Mouse (Mus musculus) frontal cortex, adult 2 months (tissue): ENCODE results near the gene Smtn. TPM values are rescaled to one million over a fixed set of nuclear protein-coding genes. Genes with fewer than 3 reads are reported as not detected.
A peak's percentile ranks its signal among the peaks of the same experiment; 100 is the strongest.

ENCODE experiments used
- DNase-seq, 2 experiments: peaks; one replicate each; pipeline ENCODE4 v3.0.0; 2022; ENCODE audit warnings: low spot score in 1 of 2; ENCODE audit errors: extremely low spot score in 1 of 2
- polyA plus RNA-seq: library from polyadenylated mRNA; depleted of rRNA; stranded (reverse); fragments of >200 nt; gene quantifications from 2 replicates; pipeline ENCODE4 v1.2.3, GENCODE M21; 2012

Gene Smtn
- polyA plus RNA-seq, 1 experiment = 6.8 TPM

DNA sequence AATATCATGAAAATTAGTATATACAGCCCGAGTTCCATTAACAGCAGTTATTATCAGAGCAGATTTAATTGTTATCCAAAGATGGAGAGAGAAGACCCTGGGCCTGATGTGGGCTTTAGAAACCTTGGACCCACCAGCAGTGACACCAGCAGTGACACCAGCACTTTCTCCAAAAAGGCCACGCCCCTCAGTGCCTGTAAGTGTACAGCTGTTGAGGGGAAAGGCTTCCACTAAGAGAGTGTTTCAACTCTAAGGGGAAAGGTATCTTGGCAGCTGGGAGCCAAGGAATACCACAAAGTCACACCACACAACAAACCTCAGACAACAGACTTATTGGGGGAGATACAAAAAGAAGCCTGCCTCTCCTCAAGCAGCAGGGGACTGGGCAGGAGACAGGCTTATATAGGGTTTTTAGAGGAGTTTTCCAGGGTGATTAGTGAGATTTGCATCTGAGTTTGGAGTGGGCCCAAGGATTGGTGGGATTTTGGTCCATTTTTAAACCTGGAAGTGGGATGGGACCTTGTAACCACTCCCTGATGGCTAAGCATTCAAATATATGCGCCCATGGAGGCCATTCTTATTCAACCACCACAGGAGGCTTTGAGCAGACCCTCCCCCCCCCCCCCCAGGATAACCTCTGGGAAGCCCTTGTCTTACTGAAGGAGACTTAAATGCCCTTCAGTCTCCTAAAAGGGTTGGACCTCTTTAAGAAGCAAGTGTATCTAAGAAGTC is 8.3 kb upstream of the Smtn start:
- DNase-seq = no peak

DNA sequence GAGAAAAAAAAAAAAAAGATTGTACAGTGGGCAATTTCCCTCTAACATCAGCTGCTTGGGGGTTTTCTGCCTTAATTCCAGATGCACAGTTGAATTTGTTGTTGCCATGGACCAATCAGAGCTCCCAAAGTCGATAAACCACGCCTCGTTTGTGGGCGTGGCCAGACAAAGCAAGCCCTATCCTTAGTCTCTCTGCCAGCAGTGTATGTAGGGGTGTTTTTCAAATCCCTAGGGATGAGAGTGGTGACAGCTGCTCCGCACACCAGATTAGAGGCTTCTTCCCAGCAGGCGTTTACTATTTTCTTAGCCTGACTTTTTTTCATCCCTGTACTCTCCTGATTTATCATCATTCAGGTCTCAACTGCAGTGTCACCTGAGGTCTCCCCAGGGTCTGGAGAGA is 7.6 kb upstream of the Smtn start:
- peak in 1 of 2 experiments; percentile 21 for DNase-seq

DNA sequence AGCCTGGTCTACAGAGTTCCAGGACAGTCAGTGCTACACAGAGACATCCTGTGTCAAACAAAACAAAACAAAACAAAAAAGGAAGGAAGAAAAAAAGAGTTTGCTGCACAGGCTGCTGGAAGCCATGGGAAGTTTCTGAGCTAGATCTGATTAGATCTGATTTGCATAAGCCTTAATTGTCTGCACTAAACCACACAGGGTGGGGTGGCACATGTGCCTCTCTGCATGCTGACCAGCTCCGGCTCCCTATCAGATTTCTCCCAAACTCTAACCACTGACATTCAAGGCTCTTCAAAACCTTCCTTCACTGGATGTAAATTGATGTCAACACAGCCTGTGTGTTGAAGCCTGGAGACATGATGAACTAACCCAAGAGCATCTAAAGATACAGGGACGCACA is 6.6 kb upstream of the Smtn start:
- DNase-seq = no peak

DNA sequence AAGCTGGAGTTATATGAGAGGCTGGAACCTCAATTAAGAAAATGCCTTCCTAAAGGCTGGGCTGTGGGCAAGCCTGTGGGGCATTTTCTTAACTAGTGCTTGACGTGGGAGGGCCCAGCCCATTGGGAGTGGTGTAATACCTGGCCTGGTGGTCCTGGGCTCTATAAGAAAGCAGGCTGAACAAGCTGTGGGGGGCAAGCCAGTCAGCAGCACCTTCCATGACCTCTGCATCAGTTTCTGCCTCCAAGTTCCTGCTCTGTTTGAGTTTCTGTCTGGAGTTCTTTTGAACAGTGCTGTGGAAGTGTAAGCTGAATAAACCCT is 5.8 kb upstream of the Smtn start:
- no peak for DNase-seq

DNA sequence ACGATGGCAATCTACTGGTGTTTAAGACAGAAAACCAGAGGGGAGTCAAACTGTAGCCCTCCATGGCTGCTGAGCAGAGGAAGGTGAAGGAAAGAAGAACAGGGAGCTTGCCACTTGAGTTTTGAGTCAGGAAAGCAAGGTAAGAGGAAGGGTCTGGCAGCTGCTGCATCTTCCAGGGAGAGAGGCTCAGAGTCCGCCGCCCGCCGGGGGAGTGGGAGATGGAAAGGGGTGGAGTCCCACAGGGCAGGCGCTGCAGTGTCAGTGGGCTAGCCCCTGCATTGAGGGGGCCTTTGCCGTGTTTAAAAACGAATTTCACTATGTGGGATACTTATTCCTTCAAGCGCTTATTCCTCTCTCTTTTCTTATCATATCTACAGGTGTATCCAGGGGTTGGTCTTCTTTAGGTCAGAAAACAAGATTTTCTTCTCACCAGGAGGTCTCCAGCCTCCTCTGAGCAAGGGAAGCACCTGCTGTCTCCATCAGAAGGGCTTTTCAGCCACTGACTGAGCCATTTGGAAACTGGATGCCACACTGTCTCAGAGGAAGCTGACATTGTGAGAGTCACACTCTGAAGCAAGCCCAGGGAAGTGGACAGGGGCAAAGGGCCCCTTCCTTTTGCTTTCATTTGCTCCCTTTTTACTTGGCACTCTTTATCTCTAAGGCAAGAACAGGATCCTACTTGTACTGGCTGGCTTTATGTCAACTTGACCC is 5.3 kb upstream of the Smtn start:
- DNase-seq = no peak

DNA sequence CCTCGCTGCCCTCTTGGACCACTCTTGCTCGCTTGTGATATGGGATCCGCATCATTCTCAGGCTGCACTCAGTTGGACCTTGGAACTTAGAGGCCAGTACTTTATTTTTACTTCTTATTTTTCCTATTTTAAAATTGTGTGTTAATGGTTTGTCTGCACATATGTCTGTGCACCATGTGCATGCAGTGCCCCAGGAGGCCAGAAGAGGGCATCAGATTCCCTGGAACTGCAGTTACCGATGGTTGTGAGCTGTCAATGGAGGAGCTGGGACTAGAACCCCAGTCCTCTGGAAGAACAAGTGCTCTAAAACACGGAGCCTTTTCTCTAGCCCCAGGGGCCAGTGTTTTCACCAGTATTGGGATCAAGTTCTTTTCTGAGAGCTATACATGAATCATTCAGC is 4.0 kb upstream of the Smtn start:
- DNase-seq = no peak

DNA sequence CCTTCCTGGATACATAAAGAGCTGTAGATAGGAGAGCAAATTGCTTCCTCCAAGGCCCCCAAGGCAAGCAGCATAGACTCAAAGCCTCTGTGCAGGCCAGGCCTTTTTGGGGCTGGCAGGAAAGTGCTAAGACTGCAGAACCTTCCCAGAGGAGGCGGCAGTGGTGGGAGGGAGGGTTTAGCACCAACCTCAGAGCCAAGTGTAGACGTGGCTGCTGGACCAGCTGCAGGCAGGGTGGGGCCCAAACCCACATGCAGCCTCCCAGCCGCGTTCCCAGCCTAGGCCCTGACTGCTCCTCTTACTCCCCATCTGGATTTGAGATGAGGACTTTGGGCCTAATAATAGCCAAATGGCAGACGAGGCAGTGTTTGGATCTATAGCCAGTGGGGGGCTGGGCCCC is 2.6 kb upstream of the Smtn start:
- DNase-seq = peak in 1 of 2 experiments; percentile 48

DNA sequence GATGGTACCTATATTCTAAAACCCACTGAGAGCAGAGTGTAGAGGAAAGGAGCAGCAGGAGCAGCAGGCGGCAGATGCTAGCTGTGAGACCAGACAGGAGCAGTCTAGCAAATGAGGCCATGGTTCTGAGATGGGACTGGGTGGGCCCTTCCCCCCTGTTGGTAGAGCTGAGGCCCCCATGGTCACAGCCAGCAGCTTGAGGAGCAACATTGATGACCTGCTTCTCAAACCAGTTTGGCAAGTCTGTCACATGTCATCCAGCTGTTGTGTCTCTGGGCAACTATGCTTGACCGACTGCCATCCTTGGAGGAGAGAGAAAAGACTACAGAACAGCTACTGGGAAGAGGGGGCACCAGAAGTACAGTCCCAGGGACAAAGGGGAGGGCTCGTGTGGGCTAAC is 1.5 kb upstream of the Smtn start:
- no peak for DNase-seq

DNA sequence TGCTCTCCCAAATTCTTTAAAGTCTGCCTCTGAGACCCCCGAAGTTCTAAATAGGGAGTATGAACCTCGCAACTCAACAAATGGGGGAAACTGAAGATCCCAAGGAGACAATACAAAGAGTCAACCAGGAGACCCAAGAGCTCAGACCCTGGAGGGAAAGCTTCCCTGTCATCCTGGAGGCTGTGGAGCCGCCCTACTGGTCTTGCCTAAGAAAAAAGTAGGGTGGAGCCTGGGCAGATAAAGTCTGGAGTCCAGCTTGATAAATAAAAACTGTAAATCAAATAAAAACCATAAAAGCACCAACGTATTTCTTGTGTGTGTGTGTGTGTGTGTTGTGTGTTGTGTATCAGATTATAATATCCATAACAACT is 601 bp downstream of the Smtn start:
- no peak for DNase-seq

DNA sequence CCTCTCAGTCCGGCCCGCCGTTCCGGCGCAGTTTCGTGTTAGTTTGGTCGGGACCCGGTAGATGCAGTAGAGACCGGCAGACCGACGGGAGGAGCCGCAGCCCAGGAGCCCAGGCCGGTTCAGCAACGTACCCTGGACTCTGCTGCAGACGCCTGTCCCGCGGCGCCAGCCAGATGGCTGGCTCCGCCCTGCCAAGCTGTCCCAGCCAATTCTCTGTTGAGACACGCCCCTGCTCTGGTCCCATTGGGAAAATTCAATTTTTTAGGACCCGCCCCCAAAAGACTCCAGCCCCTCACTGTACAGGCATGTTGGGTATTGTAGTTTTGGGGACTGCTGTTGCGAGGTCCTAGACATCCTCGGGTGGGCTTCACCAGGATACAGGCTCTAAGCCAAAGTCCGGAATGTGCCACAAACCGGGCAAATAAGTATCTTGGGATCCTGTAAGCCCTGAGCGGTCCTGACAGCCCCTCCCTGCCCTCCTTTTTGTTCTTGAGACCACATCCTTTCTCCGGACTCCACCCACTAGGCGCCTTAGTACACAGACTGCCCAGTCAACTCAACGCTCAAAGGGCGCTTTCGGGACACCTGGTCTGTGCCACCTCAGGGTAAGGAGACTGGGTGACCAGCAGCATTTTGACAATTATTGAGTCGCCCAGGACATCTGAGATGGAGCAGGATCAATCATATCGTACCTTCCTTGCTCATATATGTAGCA is 1.1 kb downstream of the Smtn start:
- peak; percentile 85 to 93 for DNase-seq

DNA sequence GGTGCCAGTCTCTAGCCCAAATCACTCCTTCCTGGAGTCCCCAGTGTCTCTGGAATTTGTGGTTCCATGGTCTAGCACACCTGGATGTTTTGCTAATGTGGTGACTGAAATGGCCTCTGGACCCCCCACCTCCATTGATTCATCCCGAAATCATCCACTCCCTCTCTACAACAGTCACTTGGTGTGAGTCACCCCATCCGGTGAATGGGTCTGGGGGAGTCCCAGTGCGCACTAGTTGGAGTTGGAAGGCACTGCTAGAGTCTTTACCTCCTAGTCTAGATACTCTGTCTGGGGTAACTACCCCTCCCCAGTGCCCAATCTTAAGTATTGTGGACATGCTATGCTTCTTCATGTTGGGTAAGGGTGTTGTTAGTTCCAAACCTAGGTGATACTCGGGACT is 2.1 kb downstream of the Smtn start:
- no peak for DNase-seq

DNA sequence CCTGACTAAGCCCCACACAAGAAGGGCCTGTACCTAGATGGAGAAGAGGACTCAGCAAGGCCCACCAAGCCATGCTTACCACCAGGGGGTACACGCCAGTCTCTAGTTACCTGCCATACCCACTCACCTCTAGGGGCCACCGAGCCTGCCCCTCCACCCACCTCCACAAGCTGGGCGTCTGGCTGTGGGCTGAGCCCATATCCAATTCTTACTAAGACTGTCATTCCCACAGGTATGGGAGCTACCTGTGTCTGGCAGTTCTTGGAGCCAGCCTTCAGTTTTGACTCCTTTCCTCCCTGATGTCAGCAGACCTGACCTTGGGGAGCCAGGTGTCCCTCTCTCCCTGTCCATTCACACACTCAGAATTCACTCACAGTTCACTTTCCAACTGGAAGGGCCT is 2.7 kb downstream of the Smtn start:
- no peak for DNase-seq

DNA sequence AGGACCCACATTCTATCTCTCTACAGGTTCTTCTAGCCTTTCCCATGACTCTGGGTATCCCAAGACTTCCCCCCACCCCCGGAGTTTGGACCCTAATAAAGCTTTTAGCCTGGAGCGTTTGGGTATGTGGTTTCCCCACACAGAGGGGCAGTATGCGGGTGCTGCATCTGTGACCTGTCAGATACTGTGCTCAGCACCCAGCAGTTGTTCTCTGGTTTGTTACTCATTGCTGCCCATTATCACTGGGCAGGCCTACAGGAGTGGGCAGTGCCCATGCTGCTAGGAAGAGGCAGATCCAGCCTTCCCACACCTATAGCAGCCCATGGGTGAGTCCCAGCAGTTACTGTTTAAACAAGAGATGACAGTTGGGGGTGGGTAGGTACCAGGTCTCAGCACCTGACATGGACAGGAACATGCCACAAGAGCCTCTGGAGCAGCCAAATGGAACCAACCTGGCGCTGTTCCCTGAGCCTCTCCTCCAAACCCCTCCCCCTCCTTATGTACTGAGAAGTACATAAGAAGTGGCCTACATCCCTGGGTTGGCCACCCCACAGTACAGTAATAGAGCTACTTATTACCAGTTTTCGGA is 3.6 kb downstream of the Smtn start:
- DNase-seq = no peak

DNA sequence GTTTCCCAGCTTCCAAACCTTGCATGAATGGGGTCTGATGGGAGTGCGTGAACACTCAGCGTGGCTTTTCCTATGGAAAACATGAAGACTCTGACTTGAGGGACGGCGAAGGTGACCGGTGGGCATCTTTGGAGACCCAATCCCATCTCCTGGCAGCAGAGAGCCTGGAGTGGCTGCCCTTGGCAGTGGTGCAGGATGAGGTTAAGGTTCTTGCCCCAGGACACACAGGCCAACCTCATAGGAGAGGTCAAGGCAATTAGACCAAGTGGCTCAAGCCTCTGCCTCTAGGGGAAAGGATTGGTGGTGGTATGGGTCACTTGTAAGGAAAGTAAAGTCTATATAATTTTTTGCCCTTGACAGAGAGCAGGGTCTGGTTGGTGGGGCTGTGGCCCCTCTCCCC is 4.3 kb downstream of the Smtn start:
- no peak for DNase-seq

DNA sequence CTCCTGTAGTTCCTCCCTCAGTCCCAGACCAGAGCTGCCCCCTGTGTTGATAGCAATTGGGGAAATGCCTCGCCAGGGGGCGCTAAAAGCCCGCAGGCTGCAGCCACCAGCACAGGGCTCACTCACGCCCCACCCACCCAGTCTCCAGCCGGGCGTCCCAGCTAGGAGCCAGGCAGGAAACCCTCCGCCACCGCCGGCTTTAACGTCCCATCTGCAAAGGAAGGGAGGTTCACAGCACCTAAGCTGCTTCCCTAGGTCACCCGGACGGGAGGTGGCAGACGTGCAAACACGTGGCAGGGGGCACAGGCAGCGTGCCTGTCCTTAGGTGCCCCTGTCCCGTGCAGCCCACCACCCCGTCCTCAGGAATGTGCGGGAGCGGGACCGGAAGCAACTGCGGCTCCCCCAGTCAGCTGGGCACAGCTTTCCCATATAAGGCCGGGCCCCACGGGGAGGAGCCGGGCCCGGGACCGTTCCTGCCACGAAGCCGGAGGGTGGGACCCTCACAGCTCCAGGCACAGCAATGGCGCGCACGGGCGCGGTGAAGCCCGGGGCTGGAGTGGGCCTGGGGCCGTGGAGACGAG is 4.9 kb downstream of the Smtn start:
- peak; percentile 80 to 97 for DNase-seq

DNA sequence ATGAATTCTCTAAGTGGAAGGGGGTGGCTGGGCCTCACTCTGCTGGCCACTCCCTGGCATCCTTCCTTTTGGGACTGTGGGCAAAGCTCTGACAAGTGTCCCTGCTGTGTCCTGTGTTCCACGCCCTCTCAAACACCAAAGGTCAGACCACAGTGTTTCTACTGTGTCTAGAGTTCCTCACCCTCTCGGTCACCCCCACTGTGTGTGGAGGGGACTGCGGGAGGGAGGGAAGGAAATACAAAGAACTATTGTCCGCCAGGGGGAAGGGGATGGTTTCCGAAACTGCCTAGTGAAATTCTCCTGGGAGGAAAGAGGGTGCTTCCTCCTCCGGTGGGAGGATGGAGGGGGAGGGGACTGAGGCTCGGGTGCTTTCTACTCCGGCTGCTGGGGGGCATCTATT is 5.5 kb downstream of the Smtn start:
- DNase-seq = no peak

DNA sequence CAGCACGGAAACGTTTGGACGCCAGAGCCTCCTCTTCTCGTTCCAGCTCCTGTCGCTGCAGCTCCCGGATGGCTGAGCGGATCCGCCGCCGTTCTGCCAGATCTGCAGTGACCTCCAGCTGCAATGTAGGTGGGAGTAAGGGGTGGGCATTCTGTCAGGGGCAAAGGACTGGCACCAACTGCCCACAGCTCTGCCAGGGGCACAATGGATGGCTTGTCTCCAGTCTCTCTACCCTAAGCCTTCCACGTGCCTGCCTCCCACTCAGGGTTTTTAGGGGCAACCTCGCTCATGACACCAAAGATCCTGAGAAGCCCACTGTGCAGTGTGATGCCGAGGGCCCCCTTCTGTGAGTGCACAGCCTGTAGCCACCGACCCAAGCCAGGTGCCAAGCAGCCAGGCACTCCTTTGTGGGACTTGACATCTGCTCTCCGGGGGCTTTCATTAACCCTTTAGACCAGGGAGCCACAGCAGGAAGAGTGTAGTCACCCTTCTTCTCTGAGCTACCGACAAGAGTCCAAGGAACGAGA is 6.9 kb downstream of the Smtn start:
- no peak for DNase-seq

DNA sequence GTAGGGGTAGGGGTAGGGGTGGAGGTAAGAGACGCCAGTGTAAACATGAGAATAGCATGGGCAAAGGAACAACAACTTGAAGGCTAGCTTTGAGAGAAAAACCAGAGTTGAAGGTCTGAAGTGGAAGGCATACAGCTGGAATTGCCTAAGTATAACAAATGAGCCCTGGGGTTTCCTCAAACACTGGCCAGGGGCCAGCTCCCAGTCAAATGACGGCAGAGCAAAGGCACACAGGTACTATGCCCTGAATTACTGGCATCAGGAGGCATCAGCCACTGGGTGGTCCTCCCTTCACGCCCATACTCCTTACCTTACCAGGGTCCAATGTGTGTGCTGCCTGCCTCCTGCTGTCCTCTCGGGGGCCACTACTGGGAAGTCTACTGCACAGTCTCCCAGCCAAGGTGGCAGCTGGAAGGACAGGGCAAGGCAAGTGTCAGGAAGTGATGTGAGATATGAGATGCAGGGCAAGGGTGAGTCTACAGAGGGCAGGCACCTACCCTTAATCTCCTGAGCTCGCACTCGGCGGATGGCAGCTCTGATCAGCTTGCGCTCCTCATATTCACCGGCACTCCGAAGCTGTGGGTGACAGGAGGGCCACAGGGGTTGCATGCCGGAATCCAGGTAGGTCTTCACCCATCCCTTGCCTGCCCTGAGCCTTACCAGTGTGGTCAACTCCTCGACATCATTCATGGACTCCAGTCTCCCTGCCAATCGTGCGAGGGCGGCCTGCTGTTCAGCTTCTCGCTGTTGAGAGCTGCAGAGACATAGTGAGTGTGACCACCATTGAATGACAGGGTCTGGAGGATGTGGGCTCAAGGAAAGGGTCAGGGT is 8.1 kb downstream of the Smtn start:
- DNase-seq = no peak

DNA sequence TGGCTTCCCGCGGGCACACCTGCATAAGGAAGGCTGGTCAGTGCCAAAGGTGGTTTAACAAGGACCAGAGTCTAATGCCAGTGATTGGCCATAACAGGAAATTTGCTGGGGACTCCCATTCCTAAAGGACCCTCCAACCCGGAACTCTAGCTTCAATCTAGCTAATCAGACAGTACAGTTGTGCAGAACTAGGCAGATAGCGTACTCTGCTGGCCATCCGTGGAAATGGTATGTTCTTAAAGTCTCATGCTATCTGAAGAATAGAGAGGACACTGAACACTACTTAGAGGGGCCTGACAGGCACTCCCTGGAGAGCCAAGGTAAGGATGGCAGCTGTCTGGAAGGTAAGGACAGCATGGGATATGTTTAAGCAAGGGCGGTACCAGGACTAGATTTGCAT is 8.8 kb downstream of the Smtn start:
- DNase-seq = no peak

DNA sequence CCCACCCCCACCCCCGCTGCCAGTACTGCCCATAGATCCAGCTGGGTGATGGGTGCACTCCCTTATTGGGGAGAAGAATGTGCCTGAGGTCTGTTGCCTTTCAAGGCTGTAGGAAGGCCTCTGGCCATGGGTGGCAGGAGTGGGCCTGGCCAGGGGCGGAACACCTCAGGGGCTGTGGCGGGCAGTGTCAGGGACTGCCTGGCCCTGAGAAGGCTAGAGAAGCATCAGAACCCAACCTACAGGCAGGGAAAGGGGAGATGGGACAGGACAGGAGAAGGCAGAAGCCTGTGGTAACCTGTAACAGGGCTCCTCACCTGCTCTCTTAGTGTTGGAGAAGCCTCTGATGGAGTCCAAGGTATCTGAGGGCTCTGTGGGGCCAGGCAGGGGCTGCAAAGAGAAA is 9.7 kb downstream of the Smtn start:
- no peak for DNase-seq
